Mouse (Mus musculus): ENCODE results near the gene Adssl1. TPM values are rescaled to one million over a fixed set of nuclear protein-coding genes. Genes with fewer than 3 reads are reported as not detected.
A peak's percentile ranks its signal among the peaks of the same experiment; 100 is the strongest.

Adssl1 gene
- polyA plus RNA-seq, 1 experiment from 2014 or later: 11.6 TPM

DNA sequence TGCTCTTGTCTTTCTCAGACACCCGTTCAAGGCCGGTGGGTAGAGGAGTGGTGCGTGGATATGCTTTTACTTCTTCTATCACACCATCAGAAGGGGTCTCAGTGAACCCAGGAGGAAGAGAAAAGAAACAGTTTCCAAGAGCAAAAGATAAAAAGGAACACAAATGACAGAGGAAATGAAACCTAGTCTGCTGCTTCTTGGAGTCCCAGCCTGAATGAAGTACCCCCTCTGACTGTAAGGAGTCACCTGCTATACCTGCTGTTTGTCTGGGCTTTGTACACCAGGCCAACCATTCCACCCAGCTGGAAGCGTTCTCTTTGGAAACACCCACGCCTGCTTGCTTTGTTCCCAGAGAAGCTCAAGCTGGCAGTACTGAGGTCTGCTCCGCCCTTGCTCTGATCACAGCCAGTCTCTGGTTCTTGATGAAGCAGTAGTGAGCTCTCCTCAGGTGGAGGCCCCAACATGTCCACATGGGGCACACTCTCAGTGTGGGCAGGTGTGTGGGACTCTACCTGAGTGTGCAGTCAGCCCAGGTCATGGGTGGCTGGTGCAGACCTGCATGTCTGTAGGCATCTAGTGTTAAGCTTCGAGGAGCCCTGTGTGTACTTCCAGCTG is 33.8 kb upstream of the Adssl1 start:
- H3K27ac ChIP-seq: no peak overlapping the region
- H3K27me3 ChIP-seq: peaks cover 16% of the 10 kb centered on the region
- H3K4me1 ChIP-seq: peaks cover 35% of the 10 kb centered on the region
- no peak overlapping the region for H3K4me2 ChIP-seq
- H3K9me3 ChIP-seq (replicated peaks): no peaks in the 10 kb centered on the region
- H3K4me3 ChIP-seq (replicated peaks): no peak overlapping the region
- H3K36me3 ChIP-seq: no peaks in the 10 kb centered on the region
- H3K9ac ChIP-seq: no peak overlapping the region
- WGBS: 76% methylated on average over 7 of the region's 7 CpGs
- no peak for ATAC-seq (replicated peaks; ENCODE audit: low FRiP score)

DNA sequence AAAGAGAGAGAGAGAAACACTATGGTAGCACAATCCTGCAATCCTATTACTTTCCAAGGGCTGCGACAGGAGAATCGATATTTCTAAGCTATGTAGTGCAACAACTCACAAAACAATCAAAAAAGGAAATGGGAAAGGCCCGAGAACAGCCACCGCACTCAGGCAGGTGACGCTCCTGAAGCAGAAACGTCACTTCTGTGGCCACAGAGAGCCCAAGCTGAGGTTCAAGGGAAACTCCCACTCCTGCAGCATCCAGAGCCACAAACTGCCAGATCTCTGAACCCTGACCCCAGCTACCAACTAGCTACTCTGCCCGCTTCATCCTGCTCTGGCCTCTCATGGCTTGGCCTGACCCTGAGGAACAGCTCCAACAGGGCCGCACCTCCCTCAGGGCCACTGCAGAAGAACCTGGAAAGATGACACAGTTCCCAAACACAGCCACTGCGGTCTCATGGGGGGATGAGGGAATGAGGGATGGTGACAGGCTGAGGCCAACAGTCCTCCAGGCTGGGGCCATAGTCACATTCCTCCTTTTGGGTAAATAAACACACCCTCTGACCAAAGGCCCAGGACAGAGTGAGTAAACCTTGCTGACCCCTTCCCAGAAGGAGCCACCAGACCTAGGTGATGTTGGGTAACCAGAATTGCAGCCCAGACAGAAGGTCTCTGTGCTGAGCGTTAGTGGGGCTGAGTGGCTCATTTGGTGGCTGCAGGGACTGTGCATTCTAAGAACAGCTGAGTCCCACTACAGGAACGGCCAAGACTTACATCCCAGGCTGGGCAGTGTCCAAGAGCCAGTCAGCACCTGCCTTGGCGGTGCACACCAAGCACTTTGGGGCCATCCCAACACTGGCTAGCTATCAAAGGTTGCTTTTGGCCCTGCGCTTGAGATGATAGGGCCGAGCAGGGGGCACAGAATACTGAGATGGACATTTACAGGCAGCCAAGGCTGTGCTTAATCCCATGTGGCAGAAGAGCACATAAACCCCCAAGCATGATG is 32.4 kb upstream of the Adssl1 start:
- 0 out of 2 replicates have a peak, but pooled peaks have one; percentile 4 for ATAC-seq (replicated peaks; ENCODE audit: low FRiP score)
- Histone ChIP-seq H3K4me2 (peak overlapping the region; percentile 92), H3K27ac (peak overlapping the region; percentile 38; the same call in 1 of the 2 replicates), H3K36me3 (no peaks in the 10 kb centered on the region), H3K9me3 (replicated peaks) (no peaks in the 10 kb centered on the region), H3K27me3 (peaks cover 16% of the 10 kb centered on the region), H3K4me1 (peaks cover 38% of the 10 kb centered on the region), H3K9ac (0 out of 2 replicates have a peak overlapping the region, but pooled peaks have one; percentile 5), H3K4me3 (replicated peaks) (no peak overlapping the region)
- 64% methylated on average over 14 of the region's 14 CpGs for WGBS

DNA sequence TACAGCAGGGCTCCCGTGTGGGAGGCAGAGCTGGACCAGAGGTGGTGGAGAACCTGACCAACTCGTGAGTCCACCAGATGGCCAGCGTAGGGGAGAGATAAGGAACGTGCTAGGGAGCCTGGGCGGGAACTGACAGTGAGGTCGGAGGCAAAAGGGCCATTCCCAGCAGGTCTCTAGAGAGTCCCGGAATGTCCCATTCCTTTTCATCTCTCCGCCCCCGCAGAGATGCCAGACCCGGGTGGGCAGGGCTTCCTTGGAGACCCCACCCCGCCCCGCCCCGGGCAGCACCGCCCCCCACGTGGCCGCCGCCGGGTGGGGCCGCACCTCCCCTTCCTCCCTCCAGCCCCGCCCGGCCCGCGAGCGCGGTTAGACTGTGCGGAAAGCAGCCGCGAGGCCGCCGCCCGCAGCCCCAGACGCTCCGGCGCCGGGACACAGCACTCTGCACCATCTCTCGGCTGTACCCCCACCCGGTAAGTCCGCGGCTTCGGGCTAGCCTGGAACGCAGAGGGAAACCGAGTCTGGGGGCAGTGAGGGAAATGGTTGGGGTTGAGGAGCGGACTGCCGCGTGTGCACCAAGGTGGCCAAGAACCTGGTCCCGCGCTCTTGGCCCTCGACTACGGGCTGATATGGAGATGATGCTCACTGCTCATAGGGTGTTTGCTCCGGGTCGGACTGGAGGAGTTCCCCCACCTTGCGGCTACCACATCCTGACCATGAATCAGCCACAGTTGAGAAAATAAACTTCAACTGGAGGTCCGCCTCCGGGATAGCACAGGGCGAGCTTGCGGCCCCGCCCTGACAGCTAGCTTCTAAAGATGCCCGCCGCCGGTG is 31.2 kb upstream of the Adssl1 start, which contains the start of gene Inf2:
Gene Inf2 (plus strand): TSS at position 359 of the 831 bp plus-strand sequence.
- peak within 1 kb of the TSS; percentile 58 for H3K4me3 ChIP-seq (replicated peaks)
- peak within 1 kb of the TSS; percentile 92 for H3K4me2 ChIP-seq
- H3K36me3 ChIP-seq: no peaks in the 10 kb centered on the region
- ATAC-seq (replicated peaks; ENCODE audit: low FRiP score): peak; percentile 92
- peaks cover 50% of the 10 kb centered on the region for H3K4me1 ChIP-seq
- H3K27me3 ChIP-seq: peaks cover 16% of the 10 kb centered on the region
- peak within 1 kb of the TSS; percentile 63 for H3K9ac ChIP-seq
- peak within 1 kb of the TSS; percentile 38; the same call in 1 of the 2 replicates for H3K27ac ChIP-seq
- under 1% methylated on average over 58 of the region's 60 CpGs for WGBS
- no peaks in the 10 kb centered on the region for H3K9me3 ChIP-seq (replicated peaks)

DNA sequence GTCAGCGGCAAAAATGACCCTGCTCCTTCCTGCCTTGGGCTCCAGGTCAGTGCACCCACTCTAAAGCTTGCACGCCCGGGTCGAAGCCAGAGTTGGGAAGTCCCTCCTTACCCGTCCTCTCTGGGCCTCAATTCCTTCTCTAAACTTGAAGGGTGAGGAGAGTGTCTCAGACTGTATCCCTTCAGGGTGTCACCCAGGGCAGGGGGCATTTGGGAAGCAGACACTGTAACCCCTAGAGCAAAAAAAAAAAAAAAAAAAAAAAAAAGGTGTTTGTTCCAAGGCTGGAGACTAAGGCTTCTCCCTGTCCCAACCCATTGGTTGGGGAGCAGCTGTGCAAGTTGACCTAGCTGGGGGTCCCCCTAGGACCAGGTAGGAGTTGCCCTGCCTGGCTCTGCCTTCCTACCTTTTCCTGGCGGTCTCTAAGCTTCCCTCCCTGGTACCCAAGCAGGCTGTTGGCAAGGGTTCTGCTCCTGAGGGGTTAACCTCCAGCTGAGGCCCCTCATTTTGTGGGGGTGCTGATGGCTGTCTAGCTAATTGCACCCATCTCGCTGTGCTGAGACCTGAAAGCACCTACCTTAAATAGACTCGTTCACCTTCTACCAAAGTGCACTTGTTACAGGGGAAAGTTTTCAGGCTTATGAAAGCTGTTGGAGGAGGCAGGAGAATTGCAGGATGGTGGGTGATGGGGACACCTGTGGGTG is 30.2 kb upstream of the Adssl1 start:
- WGBS: 54% methylated on average over 8 of the region's 8 CpGs
- peaks cover 60% of the 10 kb centered on the region for H3K4me1 ChIP-seq
- peak overlapping the region; percentile 63; the same call in 1 of the 2 replicates for H3K9ac ChIP-seq

DNA sequence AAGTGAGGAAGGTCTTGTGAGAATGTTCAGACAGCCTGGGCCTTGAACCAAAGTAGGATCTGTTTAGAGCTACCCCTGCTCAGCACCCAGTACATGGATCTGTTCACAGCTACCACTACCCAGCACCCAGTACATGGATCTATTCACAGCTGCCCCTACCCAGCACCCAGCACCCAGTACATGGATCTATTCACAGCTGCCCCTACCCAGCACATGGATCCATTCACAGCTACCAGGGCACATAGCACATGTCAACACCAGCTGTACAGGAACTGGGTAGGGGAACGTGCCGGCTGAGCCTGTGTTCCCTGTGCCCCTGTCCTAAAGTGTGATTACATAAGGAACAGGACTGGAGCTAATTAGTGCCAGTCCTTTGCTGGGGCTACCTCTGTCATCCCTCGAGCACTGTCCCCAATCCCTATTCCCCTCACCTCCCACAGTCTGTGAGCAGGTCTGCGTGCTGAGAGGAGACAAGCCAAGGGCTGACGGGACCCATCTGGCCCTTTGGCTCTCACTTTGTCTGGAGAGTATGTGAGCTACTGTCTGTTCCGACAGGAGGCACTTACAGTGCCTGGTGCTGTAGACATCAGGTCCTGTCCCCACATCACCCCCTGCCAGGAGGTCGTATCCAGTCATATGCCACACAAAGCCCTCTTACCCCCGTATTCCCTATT is 29.1 kb upstream of the Adssl1 start:
- WGBS: 74% methylated on average over 8 of the region's 8 CpGs
- peaks cover 71% of the 10 kb centered on the region for H3K4me1 ChIP-seq

More for the DNA sequence above, 30.2 kb upstream of the Adssl1 start:
- H3K4me3 ChIP-seq (replicated peaks): peak overlapping the region; percentile 58
- H3K4me2 ChIP-seq: peak overlapping the region; percentile 92
- no peak for ATAC-seq (replicated peaks; ENCODE audit: low FRiP score)
- no peak overlapping the region for H3K27ac ChIP-seq
- H3K36me3 ChIP-seq: no peaks in the 10 kb centered on the region
- H3K27me3 ChIP-seq: peaks cover 16% of the 10 kb centered on the region
- no peaks in the 10 kb centered on the region for H3K9me3 ChIP-seq (replicated peaks)

DNA sequence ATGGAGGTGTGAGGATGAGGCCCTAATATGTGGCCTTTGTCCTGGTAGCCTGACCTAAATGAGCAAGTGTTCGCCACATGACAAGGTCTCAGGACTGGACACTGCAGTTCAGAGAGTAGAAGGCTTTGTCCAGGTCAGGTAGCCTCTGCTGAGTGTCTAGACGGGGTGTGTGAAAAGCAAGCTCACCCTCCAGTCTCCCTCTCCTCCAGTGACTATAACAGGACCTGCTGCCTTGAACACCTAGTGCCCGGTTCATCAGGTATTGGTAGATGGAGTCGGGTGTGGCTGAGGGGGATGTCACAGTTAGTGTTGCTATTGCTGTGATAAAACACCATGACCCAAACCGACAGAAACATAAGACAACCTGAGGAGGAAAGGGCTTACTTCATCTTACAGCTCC is 28.6 kb upstream of the Adssl1 start:
- H3K9ac ChIP-seq: no peak overlapping the region
- peaks cover 71% of the 10 kb centered on the region for H3K4me1 ChIP-seq
- H3K9me3 ChIP-seq (replicated peaks): no peaks in the 10 kb centered on the region
- H3K27ac ChIP-seq: no peak overlapping the region
- 92% methylated on average over 5 of the region's 5 CpGs for WGBS
- peaks cover 16% of the 10 kb centered on the region for H3K27me3 ChIP-seq
- no peaks in the 10 kb centered on the region for H3K36me3 ChIP-seq
- no peak for ATAC-seq (replicated peaks; ENCODE audit: low FRiP score)
- no peak overlapping the region for H3K4me3 ChIP-seq (replicated peaks)
- no peak overlapping the region for H3K4me2 ChIP-seq

More for the DNA sequence above, 29.1 kb upstream of the Adssl1 start:
- Histone ChIP-seq H3K9ac (no peak overlapping the region), H3K36me3 (no peaks in the 10 kb centered on the region), H3K4me2 (no peak overlapping the region), H3K9me3 (replicated peaks) (no peaks in the 10 kb centered on the region), H3K27ac (no peak overlapping the region), H3K4me3 (replicated peaks) (no peak overlapping the region), H3K27me3 (peaks cover 16% of the 10 kb centered on the region)
- no peak for ATAC-seq (replicated peaks; ENCODE audit: low FRiP score)

DNA sequence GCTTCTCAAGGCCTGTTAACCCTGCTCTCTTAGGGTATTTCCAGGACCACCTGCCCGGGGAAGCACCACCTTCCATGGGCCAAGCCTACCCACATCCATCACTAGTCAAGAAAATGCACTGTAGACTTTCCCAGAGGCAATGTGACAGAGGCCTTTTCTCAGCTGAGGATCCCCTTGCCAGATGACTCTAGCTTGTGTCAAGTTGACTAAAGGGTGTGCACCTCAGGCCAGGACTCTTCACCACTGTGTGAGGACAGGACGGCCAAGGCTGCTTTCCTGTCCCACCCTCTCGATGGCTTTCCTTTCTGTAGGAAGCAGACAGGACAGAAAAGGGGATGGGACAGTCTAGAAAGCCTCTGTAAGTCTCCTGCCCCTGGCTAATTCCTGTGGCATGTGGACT is 28.1 kb upstream of the Adssl1 start:
- Histone ChIP-seq H3K36me3 (no peaks in the 10 kb centered on the region), H3K27ac (no peak overlapping the region), H3K9me3 (replicated peaks) (no peaks in the 10 kb centered on the region), H3K4me1 (peaks cover 71% of the 10 kb centered on the region), H3K4me3 (replicated peaks) (no peak overlapping the region), H3K9ac (no peak overlapping the region), H3K27me3 (peaks cover 16% of the 10 kb centered on the region), H3K4me2 (no peak overlapping the region)
- ATAC-seq (replicated peaks; ENCODE audit: low FRiP score): no peak
- WGBS: 92% methylated on average over 3 of the region's 3 CpGs

DNA sequence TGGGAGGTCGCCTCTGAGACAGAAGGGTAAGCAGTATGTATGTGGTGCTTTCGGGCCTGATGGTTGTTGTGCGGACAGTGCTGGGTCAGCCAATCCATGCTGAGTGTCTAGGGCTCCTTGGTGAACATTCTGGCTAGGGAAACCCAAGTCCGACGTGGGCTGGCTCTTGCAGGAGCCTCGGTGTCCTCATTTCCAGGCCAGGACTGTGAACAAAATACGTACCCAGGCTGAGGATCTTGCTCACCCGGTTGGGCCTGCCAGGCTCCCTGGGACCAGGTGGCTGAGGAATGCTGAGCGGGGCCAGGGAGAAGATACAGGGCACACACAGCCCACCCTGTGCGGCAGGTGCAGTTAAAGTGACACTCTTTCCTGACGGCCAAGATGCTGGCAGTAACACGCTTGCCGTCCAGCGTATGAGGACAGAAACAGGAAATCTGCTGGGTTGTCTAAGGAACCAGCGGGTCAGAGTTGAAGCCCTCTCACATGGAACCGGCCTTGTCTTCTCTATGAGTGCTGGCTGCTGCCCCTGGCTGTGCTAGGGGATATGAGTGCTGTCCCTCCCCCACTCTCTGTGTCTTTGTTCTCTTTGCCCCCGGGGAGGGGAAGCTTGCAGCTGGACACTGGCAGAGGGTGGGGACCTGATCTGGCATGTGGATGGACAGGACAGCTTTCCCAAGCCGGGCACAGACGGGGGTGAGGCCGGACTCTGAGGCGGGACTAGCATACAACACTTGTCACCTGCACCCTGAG is 26.7 kb upstream of the Adssl1 start:
- Histone ChIP-seq H3K4me1 (peaks cover 60% of the 10 kb centered on the region), H3K4me3 (replicated peaks) (no peak overlapping the region)
- whole genome bisulfite sequencing: 65% methylated on average over 21 of the region's 21 CpGs

DNA sequence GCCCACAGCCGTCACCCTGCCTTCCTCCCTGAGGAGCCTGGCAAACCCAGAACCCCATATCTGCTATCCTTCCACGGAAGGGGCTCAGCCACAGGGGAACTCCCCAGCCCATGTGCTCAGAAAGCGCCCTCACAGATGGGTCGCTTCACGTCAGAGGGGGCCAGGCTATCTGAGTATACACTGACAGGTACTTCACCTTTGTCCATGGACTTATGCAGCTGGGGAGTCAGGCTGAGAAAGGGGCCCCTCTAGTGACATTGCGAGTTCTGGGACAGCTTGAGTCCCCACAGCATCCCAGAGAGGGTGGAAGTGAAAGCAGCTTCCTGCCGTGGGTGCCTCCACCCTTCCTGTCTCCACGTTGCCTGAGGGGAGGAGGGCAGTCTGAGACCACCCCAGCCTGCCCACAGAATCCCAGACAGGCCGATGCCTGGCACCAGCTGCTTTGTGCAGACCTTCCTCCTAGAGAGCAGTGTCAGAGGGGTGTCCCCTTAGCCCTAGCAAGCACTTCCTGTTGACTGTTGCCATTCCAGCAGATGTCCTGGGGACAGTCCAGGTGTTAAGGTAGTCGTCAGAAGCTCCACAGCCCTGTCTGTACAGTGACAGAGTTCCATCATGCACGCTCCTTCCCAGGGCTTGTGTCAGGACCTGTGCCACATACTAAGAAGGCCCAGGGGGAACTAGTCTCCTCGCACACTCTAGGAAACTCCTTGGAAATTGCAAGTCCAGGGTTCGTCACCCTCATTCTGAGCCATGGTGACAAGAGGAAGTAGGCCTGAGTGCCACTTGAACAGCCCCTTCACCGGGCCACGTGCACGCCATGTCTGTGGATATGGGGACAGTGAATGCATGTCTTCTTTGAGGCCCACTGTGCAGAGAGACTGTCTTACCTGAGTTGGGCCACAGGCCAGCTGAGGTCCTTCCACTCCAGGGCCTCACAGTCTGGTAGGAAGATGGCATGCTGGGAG is 25.6 kb upstream of the Adssl1 start:
- H3K4me1 ChIP-seq: peaks cover 49% of the 10 kb centered on the region
- H3K27me3 ChIP-seq: peaks cover 9% of the 10 kb centered on the region
- no peak for ATAC-seq (replicated peaks; ENCODE audit: low FRiP score)
- WGBS: 67% methylated on average over 16 of the region's 16 CpGs
- H3K9ac ChIP-seq: no peak overlapping the region
- H3K36me3 ChIP-seq: no peaks in the 10 kb centered on the region
- H3K27ac ChIP-seq: peak overlapping the region; percentile 9
- H3K4me3 ChIP-seq (replicated peaks): no peak overlapping the region
- no peaks in the 10 kb centered on the region for H3K9me3 ChIP-seq (replicated peaks)
- H3K4me2 ChIP-seq: no peak overlapping the region

More for the DNA sequence above, 26.7 kb upstream of the Adssl1 start:
- H3K27ac ChIP-seq: no peak overlapping the region; the same call in 1 of the 2 replicates
- peaks cover 10% of the 10 kb centered on the region for H3K27me3 ChIP-seq
- ATAC-seq (replicated peaks; ENCODE audit: low FRiP score): no peak
- no peaks in the 10 kb centered on the region for H3K9me3 ChIP-seq (replicated peaks)
- H3K9ac ChIP-seq: no peak overlapping the region
- H3K36me3 ChIP-seq: no peaks in the 10 kb centered on the region
- 0 out of 2 replicates have a peak overlapping the region, but pooled peaks have one; percentile 3 for H3K4me2 ChIP-seq

Measured in kidney, embryonic 15.5 days (tissue).